In genomic region chr2:27676106-27676477, GRCm38 (mm10) we compare ENCODE assay signal across 8 mouse cellular contexts. TPM values are rescaled to one million over a fixed set of nuclear protein-coding genes. Genes with fewer than 3 reads are reported as not detected.
DNase-seq lines count a peak whose midpoint lies in the region; ATAC-seq and TF ChIP-seq lines count a peak whose summit lies in the region.

Gene Rxra (plus strand): TSS chr2:27676440.

- peak within 1 kb of the TSS; percentile 89 for H3K4me3 ChIP-seq in intestine, postnatal 0 days (ENCODE audit: low read depth, low read length)
- H3K4me3 ChIP-seq in liver, embryonic 11.5 days (ENCODE audit: low read depth, low read length), result peak within 1 kb of the TSS; percentile 78

- TF ChIP-seq POLR2A in brain, embryonic 14.5 days (IDR thresholded peaks at IDR 0.05; ENCODE audit: borderline replicate concordance, extremely low read depth, insufficient read depth, insufficient read length, poor library complexity, severe bottlenecking), result no peak

- intact Hi-C loops in gastrocnemius, postnatal 36 days (cut with DNase I), result loop anchor here (2.0 kb wide), 1 partner anchor 85 kb away; no protein-coding TSS in a partner anchor

- peak within 1 kb of the TSS; percentile 97 for H3K4me2 ChIP-seq in intestine, postnatal 0 days (replicated peaks; ENCODE audit: low read depth)
- peak within 1 kb of the TSS; percentile 75 for H3K4me2 ChIP-seq in liver, embryonic 11.5 days

- H3K4me1 ChIP-seq in intestine, postnatal 0 days (replicated peaks; ENCODE audit: control insufficient read depth, insufficient read depth, low read length), result peaks cover 46% of the 10 kb centered on the region
- peaks cover 46% of the 10 kb centered on the region for H3K4me1 ChIP-seq in liver, embryonic 11.5 days (replicated peaks; ENCODE audit: control insufficient read depth, insufficient read depth, low read length)

- no peaks in the 10 kb centered on the region for H3K36me3 ChIP-seq in intestine, postnatal 0 days (ENCODE audit: control insufficient read depth, insufficient read depth)
- H3K36me3 ChIP-seq in liver, embryonic 11.5 days (ENCODE audit: control insufficient read depth, insufficient read depth, low read length), result no peaks in the 10 kb centered on the region

- H3K27me3 ChIP-seq in intestine, postnatal 0 days (replicated peaks; ENCODE audit: control insufficient read depth, insufficient read depth, low read length), result no peaks in the 10 kb centered on the region
- H3K27me3 ChIP-seq in liver, embryonic 11.5 days (replicated peaks; ENCODE audit: control insufficient read depth, insufficient read depth, low read length), result peaks cover 10% of the 10 kb centered on the region; the same call in 1 of the 2 replicates

- TF ChIP-seq CTCF in brain, embryonic 14.5 days (IDR thresholded peaks at IDR 0.05; ENCODE audit: borderline replicate concordance, extremely low read depth, insufficient read depth, insufficient read length), result no peak
- no peak for TF ChIP-seq CTCF in intestine, postnatal 0 days (IDR thresholded peaks at IDR 0.05; ENCODE audit: low read depth)

- H3K9me3 ChIP-seq in intestine, postnatal 0 days (ENCODE audit: control insufficient read depth), result no peaks in the 10 kb centered on the region
- no peaks in the 10 kb centered on the region for H3K9me3 ChIP-seq in liver, embryonic 11.5 days (ENCODE audit: control insufficient read depth, low read length)

- DNase-seq in frontal cortex, adult 2 months (ENCODE audit: extremely low spot score in 1 of 2, low spot score in 1 of 2), result no peak
- DNase-seq in frontal cortex, postnatal 14 days (ENCODE audit: low spot score in 2 of 2), result no peak
- DNase-seq in brain, embryonic 14.5 days (ENCODE audit: low read depth), result peak; percentile 58
- peak; percentile 55 to 67 for DNase-seq in gastrocnemius, postnatal 36 days
- peak; percentile 57 for DNase-seq in liver, embryonic 11.5 days (ENCODE audit: low spot score)
- DNase-seq in naive thymus-derived CD4-positive, alpha-beta T cell, adult 2 months (ENCODE audit: low read depth), result peak; percentile 39
- DNase-seq in spleen, postnatal 14 days (ENCODE audit: low spot score in 2 of 2), result no peak

- peak within 1 kb of the TSS; percentile 97 for H3K27ac ChIP-seq in intestine, postnatal 0 days (ENCODE audit: low read depth, low read length)
- peak within 1 kb of the TSS; percentile 83 for H3K27ac ChIP-seq in liver, embryonic 11.5 days (ENCODE audit: low read depth, low read length)

- 3% methylated on average over 16 of the region's 16 CpGs for WGBS in intestine, postnatal 0 days
- WGBS in liver, embryonic 11.5 days, result 17% methylated on average over 16 of the region's 16 CpGs

- ATAC-seq in intestine, postnatal 0 days, result peak; percentile 49
- no peak for ATAC-seq in liver, embryonic 11.5 days (replicated peaks; ENCODE audit: low FRiP score)

- peak within 1 kb of the TSS; percentile 99 for H3K9ac ChIP-seq in intestine, postnatal 0 days (ENCODE audit: low read depth, low read length)
- H3K9ac ChIP-seq in liver, embryonic 11.5 days (ENCODE audit: low read depth, low read length), result peak within 1 kb of the TSS; percentile 86

RNA-seq across cellular contexts. Expression of gene Rxra, which starts in this region (rescaled TPM):
- 12.3 and 16.0 TPM in 2 replicates for polyA plus RNA-seq in frontal cortex, adult 2 months (2012; rRNA removed)
- 15.2 and 20.4 TPM in 2 replicates for polyA plus RNA-seq in brain, embryonic 14.5 days (2012; rRNA removed)
- total RNA-seq in gastrocnemius, postnatal 36 days (2021), result 100 to 1,000 TPM in 1 of 2 experiments, 10 to 100 TPM in 1; 95.6 to 103 TPM
- 9.0 and 10.2 TPM in 2 replicates for polyA plus RNA-seq in intestine, postnatal 0 days (2015; fragmentation: Nextera tagmentation; extraction: Ambion mirVana)
- 5.2 and 5.5 TPM in 2 replicates for polyA plus RNA-seq in liver, embryonic 11.5 days (2014; fragmentation: Nextera tagmentation; extraction: Ambion mirVana)

Comparison
In these comparisons a context has a peak if more than half of its experiments do, and no peak if none do; other contexts are left out.
1. DNase-seq: peak in brain, embryonic 14.5 days (single experiment), gastrocnemius, postnatal 36 days (2 of 2), liver, embryonic 11.5 days (single experiment) and naive thymus-derived CD4-positive, alpha-beta T cell, adult 2 months (single experiment); none in frontal cortex, adult 2 months (0 of 2), frontal cortex, postnatal 14 days (0 of 2) and spleen, postnatal 14 days (0 of 2).